Mouse (Mus musculus): ENCODE results near the gene Cyp2d11. TPM values are rescaled to one million over a fixed set of nuclear protein-coding genes. Genes with fewer than 3 reads are reported as not detected.
"Not testable (repeated sequence)": the region's sequence is repeated elsewhere in the genome, so short reads cannot be mapped to it uniquely, and the experiment has no call there.

The Cyp2d11 gene
- polyA plus RNA-seq (2015; fragmentation: Nextera tagmentation; extraction: Ambion mirVana), result not detected in 2 replicates

GRCm38 (mm10) chr15:82393922-82394321, at the start of gene Cyp2d11:
Gene Cyp2d11 (minus strand): TSS chr15:82394022.
- H3K9ac ChIP-seq; H3K9me3 ChIP-seq; H3K4me1 ChIP-seq (replicated peaks); H3K27me3 ChIP-seq; H3K36me3 ChIP-seq; H3K4me3 ChIP-seq; H3K27ac ChIP-seq (replicated peaks); H3K4me2 ChIP-seq; ATAC-seq (ENCODE audit: low read depth): not testable (repeated sequence)
- 71% methylated on average over 2 of the region's 2 CpGs for WGBS

GRCm38 (mm10) chr15:82437975-82438617, 44.3 kb upstream of the Cyp2d11 start:
- Histone ChIP-seq H3K27ac (replicated peaks) (no peak overlapping the region), H3K36me3 (no peaks in the 10 kb centered on the region), H3K27me3 (no peaks in the 10 kb centered on the region), H3K9ac (no peak overlapping the region), H3K4me1 (replicated peaks) (no peaks in the 10 kb centered on the region), H3K4me3 (no peak overlapping the region), H3K4me2 (no peak overlapping the region), H3K9me3 (peaks cover 7% of the 10 kb centered on the region; the same call in 1 of the 2 replicates)
- 72% methylated on average over 5 of the region's 5 CpGs for WGBS
- no peak for ATAC-seq (ENCODE audit: low read depth)

DNA sequence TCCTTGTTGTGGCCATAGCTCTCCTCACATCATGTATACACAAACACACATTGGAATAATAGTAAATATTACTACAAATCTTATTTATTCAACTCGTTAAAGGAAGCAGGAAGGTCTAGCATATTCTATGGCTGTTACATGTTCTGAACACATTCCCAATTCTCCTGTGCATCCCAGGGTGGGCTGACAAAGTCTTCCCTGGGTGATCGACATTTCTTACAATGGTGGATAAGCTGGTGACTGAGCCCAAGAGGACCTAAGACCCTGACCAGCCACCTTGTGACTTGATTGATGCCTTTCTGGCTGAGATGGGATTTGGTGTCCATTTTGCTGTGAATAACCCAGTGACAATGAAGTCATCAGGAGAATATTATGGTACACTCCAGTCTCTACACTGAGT, 41.8 kb upstream of the Cyp2d11 start:
- no peak for ATAC-seq (ENCODE audit: low read depth)
- H3K36me3 ChIP-seq, result no peaks in the 10 kb centered on the region
- H3K4me1 ChIP-seq (replicated peaks), result no peaks in the 10 kb centered on the region
- no peaks in the 10 kb centered on the region for H3K27me3 ChIP-seq
- no peak overlapping the region for H3K4me2 ChIP-seq
- H3K9ac ChIP-seq, result no peak overlapping the region
- no peak overlapping the region for H3K27ac ChIP-seq (replicated peaks)
- 93% methylated on average over 2 of the region's 2 CpGs for WGBS
- H3K4me3 ChIP-seq, result no peak overlapping the region
- peaks cover 8% of the 10 kb centered on the region; the same call in 1 of the 2 replicates for H3K9me3 ChIP-seq

DNA sequence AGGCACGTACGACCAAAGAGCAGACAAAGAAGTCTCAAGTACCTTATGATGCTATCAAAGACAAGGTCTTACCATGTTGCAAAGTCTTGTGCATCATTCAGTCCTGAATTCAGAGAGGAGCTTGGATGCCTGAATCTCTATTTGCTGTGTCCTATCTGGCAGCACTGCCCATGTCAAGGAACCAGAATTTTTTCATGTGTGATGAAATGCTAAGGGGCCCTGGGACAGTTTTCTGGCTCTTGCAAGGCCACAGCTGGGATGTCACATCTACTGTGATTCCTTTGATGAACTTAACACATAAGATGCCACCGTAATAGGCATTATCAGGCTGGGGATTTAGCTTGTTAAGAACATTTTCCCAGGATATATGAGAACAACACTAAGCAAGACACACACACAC, 41.2 kb upstream of the Cyp2d11 start:
- H3K9ac ChIP-seq, result no peak overlapping the region
- H3K9me3 ChIP-seq, result peaks cover 14% of the 10 kb centered on the region; the same call in 1 of the 2 replicates
- H3K4me3 ChIP-seq, result no peak overlapping the region
- H3K36me3 ChIP-seq, result no peaks in the 10 kb centered on the region
- no peak overlapping the region for H3K4me2 ChIP-seq
- 83% methylated on average over 3 of the region's 3 CpGs for WGBS
- H3K27me3 ChIP-seq, result no peaks in the 10 kb centered on the region
- H3K27ac ChIP-seq (replicated peaks), result no peak overlapping the region
- ATAC-seq (ENCODE audit: low read depth), result no peak
- no peaks in the 10 kb centered on the region for H3K4me1 ChIP-seq (replicated peaks)

GRCm38 (mm10) chr15:82434541-82434940, 40.7 kb upstream of the Cyp2d11 start:
- ATAC-seq (ENCODE audit: low read depth), result no peak
- WGBS, result 93% methylated on average over 3 of the region's 3 CpGs
- Histone ChIP-seq H3K27ac (replicated peaks) (no peak overlapping the region), H3K4me1 (replicated peaks) (no peaks in the 10 kb centered on the region), H3K36me3 (no peaks in the 10 kb centered on the region), H3K4me2 (no peak overlapping the region), H3K9me3 (peaks cover 18% of the 10 kb centered on the region), H3K4me3 (no peak overlapping the region), H3K9ac (no peak overlapping the region), H3K27me3 (no peaks in the 10 kb centered on the region)

DNA sequence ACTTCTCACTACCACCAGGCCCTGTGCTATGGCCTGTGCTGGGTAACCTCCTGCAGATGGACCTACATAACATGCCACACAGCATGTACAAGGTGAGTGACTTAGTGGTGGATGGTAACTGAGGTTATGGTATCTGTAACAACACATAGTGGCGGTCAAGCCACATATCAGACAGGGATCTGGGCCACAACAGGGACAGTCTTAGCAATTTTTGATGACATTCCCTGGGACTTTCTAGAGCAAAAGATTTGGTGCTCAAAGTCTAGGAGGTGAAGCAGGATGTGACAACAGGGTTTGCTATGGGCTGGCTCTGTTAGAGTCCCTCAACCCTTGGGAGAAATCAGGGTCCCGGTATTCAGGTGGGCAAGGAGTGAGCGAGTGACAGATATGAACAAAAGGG, 39.8 kb upstream of the Cyp2d11 start:
- Histone ChIP-seq H3K4me1 (replicated peaks) (no peaks in the 10 kb centered on the region), H3K27ac (replicated peaks) (no peak overlapping the region), H3K9ac (no peak overlapping the region), H3K4me3 (no peak overlapping the region), H3K4me2 (no peak overlapping the region), H3K9me3 (peaks cover 18% of the 10 kb centered on the region), H3K27me3 (no peaks in the 10 kb centered on the region), H3K36me3 (no peaks in the 10 kb centered on the region)
- WGBS, result 96% methylated on average over 3 of the region's 3 CpGs
- no peak for ATAC-seq (ENCODE audit: low read depth)

DNA sequence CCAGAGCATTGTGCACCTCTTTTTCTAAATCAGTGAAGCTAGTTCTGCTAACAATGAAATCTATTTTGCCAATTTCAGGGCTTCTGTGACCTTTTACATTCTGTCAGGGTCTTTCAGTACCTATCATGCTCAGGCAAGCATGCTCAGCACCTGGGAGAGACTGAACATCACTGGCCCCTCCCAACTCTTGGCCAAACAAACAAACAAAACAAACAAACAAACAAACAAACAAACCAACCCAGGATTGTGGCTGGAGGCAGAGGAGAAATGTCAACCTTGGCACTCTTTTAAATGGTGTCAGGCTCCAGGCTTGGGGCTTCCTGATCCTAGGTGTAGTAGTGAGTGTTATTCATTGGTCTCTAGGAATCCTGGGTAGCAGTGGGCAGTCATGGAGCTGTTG, 39.3 kb upstream of the Cyp2d11 start, which contains the start of gene Cyp2d9:
Gene Cyp2d9, plus strand, starts transcription at position 301 of the 400 bp plus-strand sequence.
- H3K27me3 ChIP-seq, result no peaks in the 10 kb centered on the region
- no peaks in the 10 kb centered on the region for H3K4me1 ChIP-seq (replicated peaks)
- H3K27ac ChIP-seq (replicated peaks), result no peak within 1 kb of the TSS
- no peaks in the 10 kb centered on the region for H3K36me3 ChIP-seq
- H3K9me3 ChIP-seq, result peaks cover 18% of the 10 kb centered on the region
- no peak within 1 kb of the TSS for H3K4me2 ChIP-seq
- no peak within 1 kb of the TSS for H3K4me3 ChIP-seq
- no peak for ATAC-seq (ENCODE audit: low read depth)
- no peak within 1 kb of the TSS for H3K9ac ChIP-seq

DNA sequence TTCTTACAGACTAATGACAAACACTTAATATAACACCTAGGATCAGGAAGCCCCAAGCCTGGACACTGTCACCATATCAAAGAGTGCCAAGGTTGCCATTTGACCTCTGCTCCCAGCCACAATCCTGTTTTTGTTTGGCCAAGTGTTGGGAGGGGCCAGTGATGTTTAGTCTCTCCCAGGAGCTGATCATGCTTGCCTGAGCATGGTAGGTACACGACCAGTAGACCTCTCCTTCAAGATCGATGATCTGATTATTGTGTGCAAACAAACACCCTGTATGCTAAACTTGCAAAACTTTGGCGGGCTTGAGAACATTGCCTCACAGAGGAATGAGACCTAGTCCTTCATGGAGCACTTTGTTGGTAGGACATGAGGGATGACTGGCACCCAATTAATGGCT, 29.6 kb upstream of the Cyp2d11 start:
- no peaks in the 10 kb centered on the region for H3K9me3 ChIP-seq
- H3K4me1 ChIP-seq (replicated peaks), result no peaks in the 10 kb centered on the region
- H3K36me3 ChIP-seq, result no peaks in the 10 kb centered on the region
- no peak overlapping the region for H3K27ac ChIP-seq (replicated peaks)
- WGBS, result 81% methylated on average over 3 of the region's 3 CpGs
- no peak for ATAC-seq (ENCODE audit: low read depth)
- no peak overlapping the region for H3K4me3 ChIP-seq
- H3K27me3 ChIP-seq, result no peaks in the 10 kb centered on the region
- H3K4me2 ChIP-seq, result no peak overlapping the region
- H3K9ac ChIP-seq, result no peak overlapping the region

DNA sequence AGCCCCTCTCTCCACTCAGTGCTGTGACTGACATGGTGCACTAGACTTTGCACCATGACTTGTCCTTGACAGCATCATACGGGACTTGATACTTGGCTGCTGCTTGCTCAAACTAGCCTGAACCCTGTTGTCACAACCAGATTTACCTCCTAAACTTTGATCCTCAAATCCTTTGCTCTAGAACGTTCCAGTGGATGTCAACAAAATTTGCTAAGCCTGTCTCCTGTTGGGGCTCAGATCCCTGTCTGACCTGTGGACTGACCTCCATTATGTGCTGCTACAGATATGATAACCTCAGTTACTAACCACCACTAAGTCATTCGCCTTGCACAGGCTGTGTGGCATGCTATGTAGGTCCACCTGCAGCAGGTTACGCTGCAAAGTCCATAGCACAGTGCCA, 29.1 kb upstream of the Cyp2d11 start:
- H3K36me3 ChIP-seq, result no peaks in the 10 kb centered on the region
- no peaks in the 10 kb centered on the region for H3K27me3 ChIP-seq
- H3K27ac ChIP-seq (replicated peaks), result no peak overlapping the region
- H3K4me2 ChIP-seq, result no peak overlapping the region
- H3K4me1 ChIP-seq (replicated peaks), result no peaks in the 10 kb centered on the region
- no peak overlapping the region for H3K9ac ChIP-seq
- H3K9me3 ChIP-seq, result no peaks in the 10 kb centered on the region
- H3K4me3 ChIP-seq, result no peak overlapping the region
- 78% methylated on average over 4 of the region's 4 CpGs for WGBS
- no peak for ATAC-seq (ENCODE audit: low read depth)

GRCm38 (mm10) chr15:82418616-82419015, 24.8 kb upstream of the Cyp2d11 start:
- H3K27ac ChIP-seq (replicated peaks), result no peak overlapping the region
- H3K9ac ChIP-seq, result no peak overlapping the region
- ATAC-seq (ENCODE audit: low read depth), result no peak
- H3K27me3 ChIP-seq, result no peaks in the 10 kb centered on the region
- 93% methylated on average over 1 of the region's 1 CpGs for WGBS
- peaks cover 12% of the 10 kb centered on the region for H3K4me1 ChIP-seq (replicated peaks)
- H3K9me3 ChIP-seq, result no peaks in the 10 kb centered on the region
- H3K4me2 ChIP-seq, result no peak overlapping the region
- H3K4me3 ChIP-seq, result no peak overlapping the region
- H3K36me3 ChIP-seq, result no peaks in the 10 kb centered on the region

- 0 out of 2 replicates have a peak overlapping the region, but pooled peaks have one; percentile 31 for H3K9ac ChIP-seq
- H3K4me2 ChIP-seq, result peak overlapping the region; percentile 31
- H3K36me3 ChIP-seq, result no peaks in the 10 kb centered on the region
- H3K27me3 ChIP-seq, result no peaks in the 10 kb centered on the region
- no peaks in the 10 kb centered on the region for H3K9me3 ChIP-seq
- 20% methylated on average over 15 of the region's 16 CpGs for WGBS
- no peak overlapping the region for H3K27ac ChIP-seq (replicated peaks)
- H3K4me1 ChIP-seq (replicated peaks), result peaks cover 12% of the 10 kb centered on the region
- no peak overlapping the region for H3K4me3 ChIP-seq
- peak; percentile 84; the same call in 1 of the 2 replicates for ATAC-seq (ENCODE audit: low read depth)
These were observed 23.3 kb upstream of the Cyp2d11 start for GRCm38 (mm10) chr15:82416797-82417789.

- no peak for ATAC-seq (ENCODE audit: low read depth)
- no peak overlapping the region for H3K4me3 ChIP-seq
- H3K4me2 ChIP-seq, result no peak overlapping the region
- H3K9me3 ChIP-seq, result no peaks in the 10 kb centered on the region
- no peak overlapping the region for H3K9ac ChIP-seq
- no peaks in the 10 kb centered on the region for H3K4me1 ChIP-seq (replicated peaks)
- no peaks in the 10 kb centered on the region for H3K27me3 ChIP-seq
- WGBS, result 85% methylated on average over 4 of the region's 4 CpGs
- no peak overlapping the region for H3K27ac ChIP-seq (replicated peaks)
- H3K36me3 ChIP-seq, result no peaks in the 10 kb centered on the region
These were observed 13.7 kb upstream of the Cyp2d11 start for GRCm38 (mm10) chr15:82407536-82407935.

Measured in neural tube, embryonic 13.5 days (tissue).